Comparison of ENCODE assay signal across 18 mouse cellular contexts in the genomic region with DNA sequence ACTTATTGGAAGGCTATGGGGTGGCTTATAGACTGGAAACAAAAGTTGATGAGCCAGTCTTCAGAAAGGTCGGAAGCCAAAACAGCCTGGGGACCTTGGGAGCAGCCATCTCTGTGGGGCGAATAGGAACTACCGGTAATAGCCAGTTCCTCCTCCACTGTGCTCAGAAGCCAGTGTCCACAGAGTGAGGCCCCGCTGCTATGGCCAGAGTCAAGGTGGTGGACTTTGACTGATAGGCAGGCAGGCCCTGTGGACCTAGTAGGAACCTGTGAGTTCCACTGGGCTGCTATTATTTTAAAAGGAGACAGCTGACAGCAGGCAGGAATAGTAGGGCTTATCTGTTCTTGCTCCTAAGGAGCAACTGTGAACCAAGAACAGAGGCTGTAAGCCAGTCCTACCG. TPM values are rescaled to one million over a fixed set of nuclear protein-coding genes. Genes with fewer than 3 reads are reported as not detected.
A peak's percentile ranks its signal among the peaks of the same experiment; 100 is the strongest.
DNase-seq lines count a peak whose midpoint lies in the region; ATAC-seq and TF ChIP-seq lines count a peak whose summit lies in the region.
"Had no signal": no experiment of that assay in that cellular context is flagged by ENCODE, and none has a peak within 500 bp of the region (broad histone marks: within the 10 kb centered on the region; RNA-seq: fewer than 3 reads in every experiment).

No protein-coding gene starts in this region.

- 0 out of 2 replicates have a peak, but pooled peaks cover 2% of the 10 kb centered on the region for H3K4me1 ChIP-seq in intestine, embryonic 15.5 days (replicated peaks)
- H3K4me1 ChIP-seq in liver, adult 2 months (ENCODE audit: control insufficient read depth, insufficient read depth, low read length): peaks cover 17% of the 10 kb centered on the region
- H3K4me1 ChIP-seq in stomach, embryonic 15.5 days: 0 out of 2 replicates have a peak, but pooled peaks cover 3% of the 10 kb centered on the region
- H3K4me1 ChIP-seq: hindbrain, embryonic 12.5 days had no signal

- H3K79me2 ChIP-seq in liver, adult 2 months (ENCODE audit: control insufficient read depth, insufficient read depth, low read length): peaks cover 39% of the 10 kb centered on the region

- TF ChIP-seq POLR2A in liver, adult 2 months (IDR thresholded peaks at IDR 0.05; ENCODE audit: extremely low read depth, insufficient read depth, low read length): no peak

- H3K9ac ChIP-seq in intestine, embryonic 15.5 days: no peak overlapping the region
- H3K9ac ChIP-seq in liver, adult 2 months (ENCODE audit: low read depth, low read length): peak overlapping the region; percentile 51
- no peak overlapping the region for H3K9ac ChIP-seq in stomach, embryonic 15.5 days
- H3K9ac ChIP-seq: hindbrain, embryonic 12.5 days had no signal

- 83% methylated on average over 5 of the region's 5 CpGs for WGBS in intestine, embryonic 15.5 days
- whole genome bisulfite sequencing in liver, adult 2 months: 32% methylated on average over 5 of the region's 5 CpGs
- 85% methylated on average over 5 of the region's 5 CpGs for WGBS in stomach, embryonic 15.5 days

- ATAC-seq in intestine, embryonic 15.5 days: peak; percentile 56; the same call in 1 of the 2 replicates
- ATAC-seq in stomach, embryonic 15.5 days (ENCODE audit: insufficient read depth, low FRiP score, low read depth): peak; percentile 39; the same call in 1 of the 2 replicates
- ATAC-seq: inflammation-experienced regulatory T-cells, adult 6 months; Patski had no signal

- H3K4me3 ChIP-seq in intestine, embryonic 15.5 days (replicated peaks): no peak overlapping the region
- no peak overlapping the region for H3K4me3 ChIP-seq in liver, adult 2 months (ENCODE audit: insufficient read depth, low read depth, low read length)
- no peak overlapping the region for H3K4me3 ChIP-seq in stomach, embryonic 15.5 days (replicated peaks)
- H3K4me3 ChIP-seq: hindbrain, embryonic 12.5 days; megakaryocyte, embryonic 14.5 days had no signal

- intact Hi-C loops in gastrocnemius, postnatal 14 days (cut with DNase I; ENCODE audit: low total_unique reads): no loop called here

- no peaks in the 10 kb centered on the region for H3K27me3 ChIP-seq in intestine, embryonic 15.5 days (replicated peaks)
- H3K27me3 ChIP-seq in liver, adult 2 months (ENCODE audit: control insufficient read depth, insufficient read depth, low read length): no peaks in the 10 kb centered on the region
- no peaks in the 10 kb centered on the region for H3K27me3 ChIP-seq in stomach, embryonic 15.5 days (replicated peaks)
- H3K27me3 ChIP-seq: hindbrain, embryonic 12.5 days; megakaryocyte, embryonic 14.5 days; Patski had no signal

- H3K4me2 ChIP-seq in intestine, embryonic 15.5 days (replicated peaks): no peak overlapping the region
- no peak overlapping the region for H3K4me2 ChIP-seq in stomach, embryonic 15.5 days
- H3K4me2 ChIP-seq: hindbrain, embryonic 12.5 days had no signal

- DNase-seq in kidney, adult 8-10 months: peak; percentile 34 to 52
- DNase-seq in liver, adult 2 months (ENCODE audit: extremely low read depth, low read depth, low spot score): peak; percentile 87
- no peak for DNase-seq in spleen, postnatal 14 days (ENCODE audit: low spot score in 2 of 2)
- no peak for DNase-seq in spleen, adult 12 weeks (ENCODE audit: low spot score)
- no peak for DNase-seq in gastrocnemius, postnatal 14 days
- DNase-seq: adrenal gland, postnatal 25 days; cerebellum, adult 2 months; gastrocnemius, postnatal 25 days; heart, postnatal 10 days; lung, postnatal 10 days; right cerebral cortex, adult 18-20 months; thymus, postnatal 4 days had no signal

- H3K27ac ChIP-seq in intestine, embryonic 15.5 days: no peak overlapping the region
- peak overlapping the region; percentile 96 for H3K27ac ChIP-seq in liver, adult 2 months (replicated peaks; ENCODE audit: insufficient read depth, low read depth, low read length)
- no peak overlapping the region for H3K27ac ChIP-seq in stomach, embryonic 15.5 days
- H3K27ac ChIP-seq: hindbrain, embryonic 12.5 days had no signal

- no peak for TF ChIP-seq CTCF in liver, adult 2 months (IDR thresholded peaks at IDR 0.05; ENCODE audit: low read depth, low read length)

- peaks cover 3% of the 10 kb centered on the region; the same call in 1 of the 2 replicates for H3K36me3 ChIP-seq in intestine, embryonic 15.5 days
- peaks cover 9% of the 10 kb centered on the region for H3K36me3 ChIP-seq in liver, adult 2 months (ENCODE audit: control insufficient read depth, insufficient read depth, low read length)
- no peaks in the 10 kb centered on the region for H3K36me3 ChIP-seq in stomach, embryonic 15.5 days

- no peaks in the 10 kb centered on the region for H3K9me3 ChIP-seq in intestine, embryonic 15.5 days
- H3K9me3 ChIP-seq in stomach, embryonic 15.5 days: no peaks in the 10 kb centered on the region
- H3K9me3 ChIP-seq: hindbrain, embryonic 12.5 days; megakaryocyte, embryonic 14.5 days had no signal

RNA-seq across cellular contexts. Expression of a gene that starts 17.5 kb away (rescaled TPM):
- 29.7 and 31.4 TPM in 2 replicates for polyA plus RNA-seq in intestine, embryonic 15.5 days (2015; fragmentation: Nextera tagmentation; extraction: Ambion mirVana)
- 51.8 and 84.8 TPM in 2 replicates for total RNA-seq in liver, adult 2 months (2014; rRNA removed)
- 68.7 and 72.9 TPM in 2 replicates for polyA plus RNA-seq in liver, adult 2 months (2012; rRNA removed)
- 38.1 and 38.5 TPM in 2 replicates for polyA plus RNA-seq in stomach, embryonic 15.5 days (2015; fragmentation: Nextera tagmentation; extraction: Ambion mirVana)
- total RNA-seq in gastrocnemius, postnatal 14 days (2021): 10 to 100 TPM; 24.1 to 26.1 TPM

RNA-seq across cellular contexts. Expression of a gene that starts 45.6 kb away (rescaled TPM):
- 22.0 and 22.3 TPM in 2 replicates for polyA plus RNA-seq in intestine, embryonic 15.5 days (2015; fragmentation: Nextera tagmentation; extraction: Ambion mirVana)
- total RNA-seq in liver, adult 2 months (2014; rRNA removed): 5.0 and 5.9 TPM in 2 replicates
- 6.6 and 7.3 TPM in 2 replicates for polyA plus RNA-seq in liver, adult 2 months (2012; rRNA removed)
- 21.0 and 22.8 TPM in 2 replicates for polyA plus RNA-seq in stomach, embryonic 15.5 days (2015; fragmentation: Nextera tagmentation; extraction: Ambion mirVana)
- 1 to 10 TPM; 2.5 to 3.9 TPM for total RNA-seq in gastrocnemius, postnatal 14 days (2021)

RNA-seq across cellular contexts. Expression of a gene that starts 57.4 kb away (rescaled TPM):
- 12.2 and 15.6 TPM in 2 replicates for polyA plus RNA-seq in intestine, embryonic 15.5 days (2015; fragmentation: Nextera tagmentation; extraction: Ambion mirVana)
- 4.5 and 6.8 TPM in 2 replicates for total RNA-seq in liver, adult 2 months (2014; rRNA removed)
- 7.9 and 10.7 TPM in 2 replicates for polyA plus RNA-seq in liver, adult 2 months (2012; rRNA removed)
- polyA plus RNA-seq in stomach, embryonic 15.5 days (2015; fragmentation: Nextera tagmentation; extraction: Ambion mirVana): 16.4 and 17.2 TPM in 2 replicates
- 10 to 100 TPM; 10.2 to 10.3 TPM for total RNA-seq in gastrocnemius, postnatal 14 days (2021)

Comparison
In these comparisons a context has a peak if more than half of its experiments do, and no peak if none do; other contexts are left out.
1. DNase-seq: peak in kidney, adult 8-10 months (2 of 2) and liver, adult 2 months (single experiment); none in spleen, postnatal 14 days (0 of 2), spleen, adult 12 weeks (single experiment) and gastrocnemius, postnatal 14 days (single experiment).